Mouse (Mus musculus) heart, embryonic 16.5 days (tissue): ENCODE measurements around the gene Olfr1066. TPM values are rescaled to one million over a fixed set of nuclear protein-coding genes. Genes with fewer than 3 reads are reported as not detected.

Experiments used
- polyA plus RNA-seq: library from polyadenylated mRNA; unstranded; fragments of >200 nt; fragmentation: Nextera tagmentation; extraction: Ambion mirVana; gene quantifications from 2 replicates; pipeline ENCODE4 v1.2.1, GENCODE M21; 2015

Olfr1066 gene
- polyA plus RNA-seq, 1 experiment from 2014 or later: not detected

Other genes starting within 250 kb of the Olfr1066 start
- not detected in 2 replicates for gene Olfr1046, start 237.0 kb downstream of the Olfr1066 start, polyA plus RNA-seq
- gene Olfr1047, start 224.9 kb downstream of the Olfr1066 start, polyA plus RNA-seq: not detected in 2 replicates
- gene Olfr1048, start 216.0 kb downstream of the Olfr1066 start, polyA plus RNA-seq: not detected in 2 replicates
- gene Olfr1049, start 197.9 kb downstream of the Olfr1066 start, polyA plus RNA-seq: not detected in 2 replicates
- gene Olfr1051, start 177.2 kb downstream of the Olfr1066 start, polyA plus RNA-seq: not detected in 2 replicates
- not detected in 2 replicates for gene Olfr1052, start 163.8 kb downstream of the Olfr1066 start, polyA plus RNA-seq
- not detected in 2 replicates for gene Olfr1053, start 141.0 kb downstream of the Olfr1066 start, polyA plus RNA-seq
- not detected in 2 replicates for gene Olfr1054, start 120.8 kb downstream of the Olfr1066 start, polyA plus RNA-seq
- not detected in 2 replicates for gene Olfr1055, start 106.0 kb downstream of the Olfr1066 start, polyA plus RNA-seq
- gene Olfr1056, start 93.8 kb downstream of the Olfr1066 start, polyA plus RNA-seq: not detected in 2 replicates
- not detected in 2 replicates for gene Olfr1057, start 77.9 kb downstream of the Olfr1066 start, polyA plus RNA-seq
- gene Olfr1058, start 67.7 kb downstream of the Olfr1066 start, polyA plus RNA-seq: not detected in 2 replicates
- not detected in 2 replicates for gene Olfr1061, start 42.2 kb downstream of the Olfr1066 start, polyA plus RNA-seq
- not detected in 2 replicates for gene Olfr1062, start 29.5 kb downstream of the Olfr1066 start, polyA plus RNA-seq
- gene Olfr1065, start 5.7 kb downstream of the Olfr1066 start, polyA plus RNA-seq: not detected in 2 replicates
- gene Olfr228, start 31.1 kb upstream of the Olfr1066 start, polyA plus RNA-seq: not detected in 2 replicates
- gene Olfr1076, start 52.2 kb upstream of the Olfr1066 start, polyA plus RNA-seq: not detected in 2 replicates
- gene Olfr1079, start 86.2 kb upstream of the Olfr1066 start, polyA plus RNA-seq: not detected in 2 replicates
- not detected in 2 replicates for gene Olfr1080, start 102.0 kb upstream of the Olfr1066 start, polyA plus RNA-seq
- gene Olfr1082, start 142.7 kb upstream of the Olfr1066 start, polyA plus RNA-seq: not detected in 2 replicates
- gene Olfr1084, start 183.5 kb upstream of the Olfr1066 start, polyA plus RNA-seq: not detected in 2 replicates
- gene Olfr1085, start 205.8 kb upstream of the Olfr1066 start, polyA plus RNA-seq: not detected in 2 replicates
- gene Olfr1086, start 223.8 kb upstream of the Olfr1066 start, polyA plus RNA-seq: not detected in 2 replicates
- not detected in 2 replicates for gene Olfr1087, start 242.1 kb upstream of the Olfr1066 start, polyA plus RNA-seq